Mouse (Mus musculus) C3H10T1/2 (cell line): ENCODE results near the gene Plcb3. TPM values are rescaled to one million over a fixed set of nuclear protein-coding genes. Genes with fewer than 3 reads are reported as not detected.

Experiments used
- polyA plus RNA-seq, 2 experiments: library from polyadenylated mRNA; unstranded; fragments of >200 nt; fragmentation: generic; extraction: Trizol; gene quantifications; one replicate each; pipeline ENCODE4 v1.2.1; 2012; ENCODE audit warnings: missing spikeins in 2 of 2

Plcb3 gene
- polyA plus RNA-seq, 2 experiments, result 14.8 to 39.5 TPM

Other genes starting within 250 kb of the Plcb3 start
- 10 to 100 TPM; 52.0 to 84.8 TPM for gene Rps6ka4, start 135.8 kb downstream of the Plcb3 start, polyA plus RNA-seq
- under 1 TPM; 0.08 to 0.25 TPM for gene Ccdc88b, start 118.3 kb downstream of the Plcb3 start, polyA plus RNA-seq
- 100 to 1,000 TPM; 375 to 622 TPM for gene Trmt112, start 66.8 kb downstream of the Plcb3 start, polyA plus RNA-seq
- gene Prdx5, start 66.4 kb downstream of the Plcb3 start, polyA plus RNA-seq, result 100 to 1,000 TPM; 235 to 247 TPM
- 10 to 100 TPM; 14.9 to 28.8 TPM for gene Esrra, start 54.7 kb downstream of the Plcb3 start, polyA plus RNA-seq
- under 1 TPM in 1 of 2 experiments, not detected in 1; 0.34 TPM for gene Catsperz, start 51.1 kb downstream of the Plcb3 start, polyA plus RNA-seq
- under 1 TPM; 0.08 to 0.28 TPM for gene Kcnk4, start 42.0 kb downstream of the Plcb3 start, polyA plus RNA-seq
- gene Bad, start 34.6 kb downstream of the Plcb3 start, polyA plus RNA-seq, result 100 to 1,000 TPM; 155 to 180 TPM
- gene Gpr137, start 34.0 kb downstream of the Plcb3 start, polyA plus RNA-seq, result 10 to 100 TPM; 42.4 to 50.3 TPM
- 1,000 to 10,000 TPM in 1 of 2 experiments, 100 to 1,000 TPM in 1; 321 to 1,838 TPM for gene Ppp1r14b, start 1.5 kb downstream of the Plcb3 start, polyA plus RNA-seq
- 100 to 1,000 TPM; 263 to 273 TPM for gene Fkbp2, start 4.0 kb upstream of the Plcb3 start, polyA plus RNA-seq
- gene Vegfb, start 11.2 kb upstream of the Plcb3 start, polyA plus RNA-seq, result 100 to 1,000 TPM in 1 of 2 experiments, 10 to 100 TPM in 1; 97.7 to 101 TPM
- 10 to 100 TPM; 23.6 to 59.0 TPM for gene Dnajc4, start 16.1 kb upstream of the Plcb3 start, polyA plus RNA-seq
- 10 to 100 TPM; 31.2 to 50.1 TPM for gene Nudt22, start 19.6 kb upstream of the Plcb3 start, polyA plus RNA-seq
- 10 to 100 TPM in 1 of 2 experiments, 1 to 10 TPM in 1; 9.2 to 18.4 TPM for gene Trpt1, start 19.7 kb upstream of the Plcb3 start, polyA plus RNA-seq
- under 1 TPM; 0.14 to 0.52 TPM for gene Fermt3, start 43.0 kb upstream of the Plcb3 start, polyA plus RNA-seq
- gene Stip1, start 63.5 kb upstream of the Plcb3 start, polyA plus RNA-seq, result 100 to 1,000 TPM; 158 to 173 TPM
- gene Macrod1, start 80.3 kb upstream of the Plcb3 start, polyA plus RNA-seq, result 10 to 100 TPM; 11.8 to 33.4 TPM
- 1 to 10 TPM in 1 of 2 experiments, under 1 TPM in 1; 0.02 to 1.1 TPM for gene Flrt1, start 129.3 kb upstream of the Plcb3 start, polyA plus RNA-seq
- gene Otub1, start 229.8 kb upstream of the Plcb3 start, polyA plus RNA-seq, result 100 to 1,000 TPM; 165 TPM
- gene Cox8a, start 241.1 kb upstream of the Plcb3 start, polyA plus RNA-seq, result 1,000 to 10,000 TPM; 1,138 to 1,402 TPM